Mouse (Mus musculus) CD4-positive helper T cell, adult 2 months (primary cell): ENCODE data around the gene Arhgef33.

Experiments used
- DNase-seq: peaks from one replicate; pipeline ENCODE4 v3.0.0-alpha.2; 2012; ENCODE audit warnings: low read depth, missing footprints, low spot score

Gene Arhgef33

GRCm38 (mm10) chr17:80445433-80445832 is 138.2 kb downstream of the Arhgef33 start:
- no peak for DNase-seq

GRCm38 (mm10) chr17:80446470-80446869 is 139.3 kb downstream of the Arhgef33 start:
- no peak for DNase-seq
